Mouse (Mus musculus) lung, embryonic 14.5 days (tissue): Measurements from ENCODE around the gene Ext2. TPM values are rescaled to one million over a fixed set of nuclear protein-coding genes. Genes with fewer than 3 reads are reported as not detected.

ENCODE experiments used
- ATAC-seq: fragments of 200-750 bp; cut with Nextera tagmentation; 2 replicates; pipeline ENCODE4 v1.8.0; 2017; ENCODE audit warnings: mild to moderate bottlenecking, moderate TSS enrichment, moderate library complexity; ENCODE audit not compliant: insufficient read depth
- DNase-seq: peaks from one replicate; pipeline ENCODE4 v3.0.0-alpha.2; 2015
- H3K27ac ChIP-seq: fragments of 300-500 bp; sonication (generic); 2 replicates; pipeline ENCODE4 v1.5.1; 2014; ENCODE audit warnings: low read depth, mild to moderate bottlenecking, moderate library complexity
- H3K27me3 ChIP-seq: fragments of 300-500 bp; sonication (generic); 2 replicates; pipeline ENCODE4 v1.6.1; 2014; ENCODE audit warnings: low read length, control low read depth; ENCODE audit not compliant: insufficient read depth
- H3K36me3 ChIP-seq: fragments of 300-500 bp; sonication (generic); 2 replicates; pipeline ENCODE4 v1.6.1; 2014; ENCODE audit warnings: control low read depth; ENCODE audit not compliant: insufficient read depth
- H3K4me1 ChIP-seq: fragments of 300-500 bp; sonication (generic); 2 replicates; pipeline ENCODE4 v1.6.1; 2014; ENCODE audit warnings: antibody characterized with exemption, control low read depth; ENCODE audit not compliant: insufficient read depth
- H3K4me2 ChIP-seq: fragments of 300-500 bp; sonication (generic); 2 replicates; pipeline ENCODE4 v1.6.1; 2014; ENCODE audit warnings: mild to moderate bottlenecking
- H3K4me3 ChIP-seq: fragments of 300-500 bp; sonication (generic); 2 replicates; pipeline ENCODE4 v1.5.1; 2014; ENCODE audit warnings: low read depth, low read length
- H3K9ac ChIP-seq: fragments of 300-500 bp; sonication (generic); 2 replicates; pipeline ENCODE4 v1.6.1; 2014
- H3K9me3 ChIP-seq: fragments of 300-500 bp; sonication (generic); 2 replicates; pipeline ENCODE4 v1.6.1; 2016; ENCODE audit warnings: low read depth, low read length, control low read depth
- CTCF ChIP-seq: IDR thresholded peaks from 2 replicates; pipeline ENCODE4 v1.5.1; 2016; ENCODE audit warnings: antibody characterized with exemption, low read depth
- WGBS: fragments of 180-500 bp; shearing (Covaris S2); extraction: QIAGEN DNeasy Blood & Tissue Kit; methylation state at CpG from one replicate; pipeline ENCODE4 v1.1.7; 2014; 5-methylcytosine and 5-hydroxymethylcytosine counted together
- polyA plus RNA-seq: library from polyadenylated mRNA; unstranded; fragments of >200 nt; fragmentation: Nextera tagmentation; extraction: Ambion mirVana; gene quantifications from 2 replicates; pipeline ENCODE4 v1.2.1, GENCODE M21; 2014

Gene Ext2
- polyA plus RNA-seq, 1 experiment from 2014 or later: 138 TPM

GRCm38 (mm10) chr2:93662240-93662865, 160.0 kb downstream of the Ext2 start:
- Histone ChIP-seq H3K27ac (no peak overlapping the region), H3K9ac (no peak overlapping the region), H3K4me2 (no peak overlapping the region), H3K4me3 (no peak overlapping the region), H3K4me1 (0 out of 2 replicates have a peak, but pooled peaks cover 5% of the 10 kb centered on the region), H3K9me3 (no peaks in the 10 kb centered on the region), H3K36me3 (no peaks in the 10 kb centered on the region), H3K27me3 (no peaks in the 10 kb centered on the region)
- no peak for DNase-seq
- ATAC-seq: no peak
- WGBS: 17% methylated on average over 16 of the region's 16 CpGs
- TF ChIP-seq CTCF: no peak

GRCm38 (mm10) chr2:93661096-93661495, 161.3 kb downstream of the Ext2 start:
- Histone ChIP-seq H3K9ac (no peak overlapping the region), H3K4me3 (no peak overlapping the region), H3K27ac (no peak overlapping the region), H3K4me1 (0 out of 2 replicates have a peak, but pooled peaks cover 3% of the 10 kb centered on the region), H3K9me3 (no peaks in the 10 kb centered on the region), H3K4me2 (no peak overlapping the region), H3K27me3 (no peaks in the 10 kb centered on the region), H3K36me3 (no peaks in the 10 kb centered on the region)
- DNase-seq: no peak
- TF ChIP-seq CTCF: no peak
- ATAC-seq: no peak
- WGBS: 77% methylated on average over 6 of the region's 6 CpGs

GRCm38 (mm10) chr2:93659705-93660308, 162.6 kb downstream of the Ext2 start:
- WGBS: 50% methylated on average over 6 of the region's 6 CpGs
- H3K4me3 ChIP-seq: no peak overlapping the region
- H3K27ac ChIP-seq: no peak overlapping the region
- no peaks in the 10 kb centered on the region for H3K4me1 ChIP-seq
- TF ChIP-seq CTCF: no peak
- H3K9ac ChIP-seq: no peak overlapping the region
- peak; percentile 55; the same call in 1 of the 2 replicates for ATAC-seq
- H3K9me3 ChIP-seq: no peaks in the 10 kb centered on the region
- no peaks in the 10 kb centered on the region for H3K27me3 ChIP-seq
- no peaks in the 10 kb centered on the region for H3K36me3 ChIP-seq
- H3K4me2 ChIP-seq: no peak overlapping the region
- DNase-seq: peak; percentile 76

- Histone ChIP-seq H3K4me1 (no peaks in the 10 kb centered on the region), H3K4me2 (no peak overlapping the region), H3K9ac (no peak overlapping the region), H3K9me3 (no peaks in the 10 kb centered on the region), H3K4me3 (no peak overlapping the region), H3K27ac (no peak overlapping the region), H3K36me3 (no peaks in the 10 kb centered on the region), H3K27me3 (no peaks in the 10 kb centered on the region)
- peak; percentile 83 for TF ChIP-seq CTCF
- WGBS: 45% methylated on average over 3 of the region's 3 CpGs
- DNase-seq: peak; percentile 73
- ATAC-seq: no peak
These were observed 163.4 kb downstream of the Ext2 start for GRCm38 (mm10) chr2:93659004-93659403.

GRCm38 (mm10) chr2:93654336-93655055, 167.9 kb downstream of the Ext2 start:
- DNase-seq: no peak
- Histone ChIP-seq H3K36me3 (no peaks in the 10 kb centered on the region), H3K9ac (no peak overlapping the region), H3K4me2 (no peak overlapping the region), H3K9me3 (no peaks in the 10 kb centered on the region), H3K27me3 (peaks cover 15% of the 10 kb centered on the region), H3K27ac (no peak overlapping the region), H3K4me3 (no peak overlapping the region), H3K4me1 (no peaks in the 10 kb centered on the region)
- TF ChIP-seq CTCF: no peak
- WGBS: 58% methylated on average over 11 of the region's 11 CpGs
- ATAC-seq: no peak

- no peak overlapping the region for H3K4me2 ChIP-seq
- TF ChIP-seq CTCF: no peak
- H3K9ac ChIP-seq: no peak overlapping the region
- no peaks in the 10 kb centered on the region for H3K4me1 ChIP-seq
- H3K4me3 ChIP-seq: no peak overlapping the region
- H3K27me3 ChIP-seq: peaks cover 66% of the 10 kb centered on the region
- H3K27ac ChIP-seq: no peak overlapping the region
- 55% methylated on average over 4 of the region's 4 CpGs for WGBS
- DNase-seq: no peak
- no peaks in the 10 kb centered on the region for H3K9me3 ChIP-seq
- no peak for ATAC-seq
- no peaks in the 10 kb centered on the region for H3K36me3 ChIP-seq
These were observed 173.0 kb downstream of the Ext2 start for GRCm38 (mm10) chr2:93649243-93649870.
